Mouse (Mus musculus) gastrocnemius, postnatal 4 days (tissue): ENCODE results near the gene Ddx41. TPM values are rescaled to one million over a fixed set of nuclear protein-coding genes. Genes with fewer than 3 reads are reported as not detected.

Experiments used
- DNase-seq, 2 experiments: peaks; one replicate each; pipeline ENCODE4 v3.0.0; 2021 to 2022; ENCODE audit warnings: low spot score in 2 of 2, mixed read lengths in 2 of 2
- total RNA-seq, 2 experiments: library from RNA; stranded (reverse); gene quantifications; 2 replicates each; pipeline ENCODE4 v1.2.3; 2021

The Ddx41 gene
- total RNA-seq, 2 experiments from 2014 or later: 19.9 to 20.9 TPM

DNA sequence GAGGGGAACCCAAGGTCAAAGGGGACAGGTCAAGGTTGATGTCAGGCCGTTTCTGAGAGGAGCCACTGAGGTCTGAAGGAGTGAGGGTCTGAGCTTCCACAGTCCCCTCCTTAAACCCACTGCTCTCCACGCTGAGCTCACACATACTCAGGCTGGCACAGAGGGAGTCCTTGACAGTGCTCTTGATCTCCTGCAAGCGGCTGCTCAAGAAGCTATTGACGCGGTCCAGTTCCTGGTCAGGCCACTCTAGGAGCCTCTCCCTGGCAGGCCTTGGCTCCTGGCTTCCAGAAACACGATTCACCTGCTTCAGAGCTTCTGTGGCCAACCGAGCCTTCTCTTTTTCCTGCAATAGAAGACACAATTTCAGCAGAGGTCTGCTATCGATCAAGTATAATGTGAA lies 7.0 kb upstream of the Ddx41 start:
- DNase-seq: no peak

DNA sequence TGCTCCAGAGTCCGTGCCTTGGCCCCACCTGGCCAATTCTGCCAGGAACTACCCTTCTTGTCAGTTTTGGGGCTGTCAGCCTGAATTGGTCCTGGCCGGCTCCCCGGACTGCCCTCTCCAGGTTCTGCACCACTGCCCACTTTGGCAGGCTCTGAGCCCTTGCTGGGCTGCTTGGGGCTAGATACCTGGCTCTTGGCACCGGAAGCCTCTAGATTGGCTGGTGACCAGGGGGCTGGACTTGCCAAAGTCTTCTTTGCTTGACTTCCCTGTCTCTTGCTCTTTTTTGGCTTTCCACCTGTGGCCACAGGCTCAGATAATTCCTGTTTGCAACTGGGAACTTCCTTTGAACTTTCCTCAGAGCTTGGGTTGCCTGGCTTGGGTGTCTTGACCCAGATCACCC lies 6.4 kb upstream of the Ddx41 start:
- no peak for DNase-seq

DNA sequence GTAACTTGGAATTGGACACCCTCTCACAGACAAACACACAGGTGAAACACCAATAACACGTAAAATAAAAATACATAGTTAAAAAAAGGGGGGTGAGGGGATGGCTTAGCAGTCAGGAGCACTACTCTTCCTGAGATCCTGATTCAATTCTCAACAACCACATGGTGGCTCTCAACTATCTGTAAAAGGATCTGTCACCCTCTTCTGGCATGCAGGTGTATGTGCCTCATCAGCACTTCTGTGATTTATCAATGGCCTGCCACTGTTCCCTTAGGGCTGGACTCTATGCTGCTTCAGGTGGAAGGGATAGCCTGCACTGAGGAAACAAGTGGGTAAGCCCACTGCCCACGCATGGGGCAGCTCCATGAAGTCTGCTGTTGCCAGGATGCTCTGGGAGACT lies 4.5 kb upstream of the Ddx41 start:
- no peak for DNase-seq

DNA sequence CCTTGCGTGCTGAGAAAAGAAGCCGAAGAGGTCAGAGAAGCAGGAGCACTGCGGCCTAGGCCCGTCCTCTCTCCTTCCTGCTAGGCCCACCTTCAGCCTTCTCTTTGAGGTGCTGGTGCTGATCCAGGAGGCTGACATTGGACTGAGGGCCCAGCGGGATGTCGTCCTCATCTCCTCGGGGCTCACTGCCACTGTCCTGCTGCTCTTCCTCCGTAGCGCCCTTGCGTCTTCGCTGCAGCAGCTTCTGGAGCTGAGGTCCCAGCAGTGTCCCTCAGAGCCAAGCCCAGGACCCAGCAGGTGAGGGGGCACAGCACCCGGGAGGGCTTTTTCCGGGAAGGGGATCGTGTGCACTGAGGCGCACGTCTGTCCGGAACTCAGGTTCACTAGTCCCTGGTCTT lies 663 bp downstream of the Ddx41 start:
- no peak for DNase-seq

DNA sequence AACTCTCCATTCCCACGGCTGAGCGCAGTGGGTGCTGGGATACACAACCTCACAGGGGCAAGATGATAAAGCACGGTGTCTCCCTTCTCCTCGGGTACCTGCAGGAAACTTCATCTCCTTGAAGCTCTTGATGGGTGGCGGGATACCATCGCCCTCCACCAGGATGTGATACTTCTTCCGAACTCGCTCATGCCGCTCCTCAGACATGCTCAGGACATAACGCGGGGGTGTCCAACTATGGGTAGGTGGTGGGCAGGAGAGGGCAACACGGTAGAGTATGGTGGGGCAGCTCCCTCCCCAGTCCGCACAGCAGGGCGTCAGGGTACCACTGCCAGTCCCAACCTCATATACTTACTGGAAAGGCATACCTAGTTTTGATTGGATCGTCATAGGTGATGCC lies 1.3 kb downstream of the Ddx41 start:
- DNase-seq: no peak

DNA sequence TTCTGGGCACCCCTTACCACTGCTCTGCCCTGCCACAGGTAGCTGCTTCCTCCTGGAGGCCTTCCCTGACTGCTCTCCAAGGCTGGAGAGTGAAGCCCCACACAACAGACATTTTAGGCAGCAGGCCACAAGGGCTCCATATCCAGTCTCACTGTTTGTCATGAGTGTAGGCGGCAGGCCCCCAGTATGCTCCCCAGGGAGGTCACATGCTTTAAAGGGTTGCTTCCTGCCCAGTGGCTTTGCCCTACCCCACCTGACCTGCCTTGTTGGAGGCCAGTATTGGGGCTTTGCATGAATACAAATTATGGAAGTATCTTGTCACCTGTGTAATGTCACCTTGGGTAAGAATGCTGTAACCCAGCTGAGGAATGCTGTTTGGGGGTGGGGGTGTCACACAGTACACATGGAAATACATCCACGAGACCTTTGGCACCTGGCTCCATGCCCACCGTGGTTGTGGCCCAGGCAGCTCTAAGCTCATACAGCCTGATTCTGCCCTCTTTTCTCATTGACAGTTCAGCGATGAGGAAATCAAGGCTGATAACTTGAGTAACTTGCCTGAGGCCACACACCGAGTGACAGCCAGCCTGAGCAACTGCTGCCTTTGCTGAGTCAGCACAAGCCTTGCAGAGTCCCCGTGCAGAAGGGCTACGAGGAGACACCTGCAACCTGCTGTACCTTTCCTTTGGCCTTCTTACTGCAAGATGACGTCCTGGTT lies 7.1 kb downstream of the Ddx41 start, which contains the start of gene Dok3:
Gene Dok3 (minus strand): TSS at position 99 of the 718 bp plus-strand sequence.
- DNase-seq: no peak

DNA sequence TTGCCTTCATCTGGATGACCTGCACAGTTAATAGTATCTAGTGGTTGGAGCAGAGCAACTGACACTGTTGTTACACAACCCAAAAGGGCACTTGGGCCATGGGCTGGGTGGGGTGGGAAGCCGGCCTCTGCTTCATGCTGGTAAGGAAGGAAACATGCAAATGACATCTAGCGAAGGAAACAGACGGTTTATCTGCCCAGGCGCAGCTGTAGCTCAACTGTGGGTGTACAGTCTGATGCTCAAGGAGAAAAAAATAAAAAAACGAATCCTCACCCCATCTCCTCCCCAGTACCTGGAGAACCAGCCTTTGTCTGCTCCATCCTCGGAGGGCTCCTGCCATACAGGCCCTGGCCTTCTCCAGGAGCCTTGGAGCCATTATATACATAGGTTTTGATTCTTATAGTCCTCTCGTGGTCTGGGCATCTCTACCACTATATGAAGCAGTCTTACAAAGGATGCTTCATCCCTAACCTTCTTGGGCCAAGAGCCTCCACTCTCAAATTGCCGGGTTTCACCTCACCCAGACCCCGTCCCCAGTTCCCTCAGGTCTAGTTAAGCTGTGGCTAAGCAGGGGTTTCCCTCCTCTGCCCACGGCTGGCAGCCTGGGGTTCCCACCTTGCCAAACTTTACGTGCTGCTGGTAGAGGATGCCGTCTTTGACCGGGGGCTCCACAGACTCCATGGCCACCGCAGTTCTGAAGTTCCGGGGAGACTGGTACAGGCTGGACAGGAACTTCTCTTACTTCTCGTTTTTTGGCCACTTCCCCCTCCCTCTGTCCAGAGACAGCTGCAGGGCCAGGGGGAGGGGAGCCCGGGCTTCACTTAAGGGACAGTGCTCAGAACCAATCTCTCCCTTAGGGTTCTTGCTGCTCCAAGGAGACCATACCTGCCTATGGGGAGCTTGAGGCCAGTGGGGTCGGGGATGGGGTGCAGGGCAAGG lies 8.4 kb downstream of the Ddx41 start:
- DNase-seq: no peak

DNA sequence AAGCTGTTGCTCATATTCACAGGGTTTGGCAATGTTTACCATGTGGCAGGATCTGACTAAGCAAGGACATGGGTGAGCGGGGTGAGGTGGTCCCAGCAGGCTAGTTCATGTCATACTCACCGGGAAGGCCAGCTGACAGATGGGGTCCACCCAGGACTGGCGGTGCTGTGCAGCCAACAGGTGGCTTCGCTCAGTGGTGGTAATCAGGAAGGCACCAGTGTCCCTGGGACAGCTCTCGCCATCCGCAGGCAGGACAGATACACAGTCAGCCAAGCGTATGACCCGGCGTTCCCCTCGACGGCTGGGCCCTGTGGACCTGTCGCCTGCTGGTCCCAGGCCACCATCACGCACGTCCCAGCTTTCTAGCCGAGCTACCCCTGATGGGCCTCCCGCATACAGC lies 9.2 kb downstream of the Ddx41 start:
- no peak for DNase-seq

DNA sequence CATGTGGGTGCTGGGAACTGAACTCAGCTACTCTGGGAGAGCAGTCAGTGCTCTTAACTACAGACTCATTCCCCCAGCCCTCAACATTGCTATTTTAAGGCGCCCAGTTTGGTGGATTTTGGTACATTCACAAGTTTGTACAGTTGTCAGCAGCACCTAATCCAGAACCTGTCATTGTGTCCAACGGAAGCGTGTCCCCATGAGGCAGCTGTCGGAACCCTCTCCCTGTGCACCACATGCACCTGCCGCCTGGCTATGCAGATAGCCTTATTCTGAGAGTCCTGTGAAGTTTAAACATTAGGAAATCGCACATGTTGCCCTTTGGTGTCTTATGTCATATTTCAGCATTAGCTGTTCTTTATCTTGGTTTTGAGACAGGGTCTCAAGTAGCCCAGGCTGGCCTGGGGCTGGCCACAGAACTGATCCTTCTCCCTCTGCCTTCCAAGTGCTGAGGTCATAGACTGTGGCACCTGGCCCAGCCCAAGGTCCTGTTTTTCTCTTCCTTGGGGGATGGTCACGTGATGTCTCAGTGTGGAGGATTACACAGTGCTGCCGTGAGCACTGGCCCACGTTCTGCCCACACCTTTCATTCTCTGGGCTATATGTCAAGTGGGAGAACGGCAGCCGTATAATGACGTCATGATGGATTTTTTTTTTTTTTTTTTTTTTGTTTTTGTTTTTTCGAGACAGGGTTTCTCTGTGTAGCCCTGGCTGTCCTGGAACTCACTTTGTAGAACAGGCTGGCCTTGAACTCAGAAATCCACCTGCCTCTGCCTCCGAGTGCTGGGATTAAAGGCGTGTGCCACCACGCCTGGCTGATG lies 10.5 kb downstream of the Ddx41 start:
- no peak for DNase-seq

DNA sequence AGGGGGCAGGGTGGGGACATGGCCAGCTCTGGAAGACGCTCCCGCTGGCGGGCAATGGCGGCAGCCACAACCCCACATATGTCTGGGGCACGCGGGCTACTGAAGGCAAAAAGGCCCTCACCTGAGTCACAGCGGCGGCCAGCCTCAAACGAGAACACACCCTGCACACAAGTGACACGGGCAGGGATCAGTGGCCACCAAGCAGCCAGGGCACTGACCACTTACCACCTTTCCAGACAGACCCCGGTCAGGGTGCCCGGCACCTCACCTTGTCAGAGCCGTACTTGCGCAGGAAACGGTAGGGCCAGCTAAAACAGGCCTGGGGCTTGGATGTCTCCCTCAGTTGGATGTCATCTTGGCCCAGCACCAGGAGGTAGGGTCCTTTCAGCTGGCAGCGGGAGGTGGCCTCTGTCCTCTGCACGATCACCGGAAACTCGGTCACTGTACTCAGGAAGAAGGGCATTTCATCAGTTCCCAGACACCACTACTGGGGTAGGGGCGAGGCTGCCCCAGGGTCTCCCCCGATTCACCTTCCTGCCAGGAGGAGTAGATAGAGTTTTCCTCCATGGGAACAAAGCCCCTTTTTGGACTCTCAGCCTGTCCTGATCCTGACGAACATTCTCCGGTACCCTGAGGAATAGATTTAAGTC lies 12.4 kb downstream of the Ddx41 start:
- DNase-seq: no peak

DNA sequence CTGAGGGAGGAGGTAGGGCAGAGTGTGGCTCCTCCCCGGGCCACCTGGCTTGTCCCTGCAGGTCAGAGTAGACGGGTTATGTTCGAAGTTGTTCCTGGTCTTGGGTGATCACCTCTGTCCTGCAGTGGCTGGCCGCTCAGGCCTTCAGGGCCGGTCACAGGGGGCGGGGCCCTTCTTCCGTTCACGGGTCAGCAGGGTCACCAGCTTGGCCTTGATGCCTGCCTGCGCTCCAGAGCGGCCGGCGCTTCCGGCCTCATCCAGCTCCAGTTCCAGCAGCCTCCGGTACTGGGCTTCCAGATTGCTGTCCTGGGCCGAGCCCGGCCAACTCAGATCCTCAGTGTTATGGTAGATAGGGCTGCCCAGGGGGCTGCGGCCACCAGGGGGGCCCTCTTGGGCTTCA lies 13.2 kb downstream of the Ddx41 start:
- peak in 1 of 2 experiments; percentile 24 for DNase-seq

DNA sequence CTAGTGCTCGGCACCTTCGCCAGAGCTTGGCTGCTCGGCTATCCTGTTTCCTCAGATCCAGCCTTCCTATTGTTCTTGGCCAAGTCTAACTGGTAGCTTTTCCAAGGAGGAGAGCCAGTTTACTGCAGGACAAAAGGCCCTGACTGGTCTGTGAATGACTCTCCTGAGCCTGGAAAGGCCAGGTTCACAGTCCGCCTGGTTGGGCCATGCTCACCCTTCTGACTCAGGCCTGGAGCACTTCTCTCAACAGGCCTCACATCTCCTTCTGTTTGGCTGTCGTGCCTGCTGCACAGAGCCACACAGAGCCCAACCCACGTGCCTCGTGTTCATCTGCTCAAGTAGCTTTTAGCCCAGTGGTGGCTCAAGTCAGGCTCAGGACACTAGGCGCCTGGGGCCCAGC lies 13.7 kb downstream of the Ddx41 start:
- peak in 1 of 2 experiments; percentile 43 for DNase-seq

DNA sequence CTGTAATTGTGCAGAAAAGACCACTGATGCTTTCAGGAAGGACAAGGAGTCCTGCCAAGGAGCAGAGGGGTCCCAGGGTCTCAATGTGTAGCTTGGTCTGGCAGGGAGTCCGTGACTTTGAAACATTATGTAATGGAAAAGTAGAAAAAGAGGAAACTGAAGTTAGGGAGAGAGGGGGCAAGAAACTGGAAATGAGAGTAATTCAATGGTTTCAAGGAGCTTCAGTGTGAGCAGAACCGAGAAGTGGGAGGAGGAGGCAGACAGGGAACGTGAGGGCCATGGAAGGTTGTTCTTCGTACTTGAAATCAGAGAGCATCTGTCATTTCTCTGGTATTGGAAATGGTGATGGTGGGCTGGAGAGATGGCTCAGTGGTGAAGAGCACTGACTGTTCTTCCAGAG lies 16.9 kb downstream of the Ddx41 start:
- DNase-seq: no peak

DNA sequence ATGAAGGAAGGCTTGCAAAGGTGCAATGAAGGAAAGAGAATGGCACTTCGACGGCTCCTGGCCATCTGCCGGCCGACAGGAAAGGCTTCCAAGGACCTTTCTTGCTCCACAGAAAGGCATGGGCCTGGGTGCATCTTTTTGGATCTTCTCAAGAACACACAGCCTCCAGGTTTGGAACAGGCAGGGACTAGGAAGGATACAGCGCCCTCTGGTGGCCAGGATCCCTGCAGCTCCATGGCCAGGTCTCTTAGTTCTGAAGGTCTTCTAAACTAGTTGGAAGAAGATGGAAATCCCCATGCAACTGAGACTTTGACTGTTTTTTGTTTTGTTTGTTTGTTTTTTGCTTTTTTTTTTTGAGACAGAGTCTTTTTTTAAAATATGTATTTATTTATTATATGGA lies 19.5 kb downstream of the Ddx41 start:
- peak; percentile 75 to 89 for DNase-seq

DNA sequence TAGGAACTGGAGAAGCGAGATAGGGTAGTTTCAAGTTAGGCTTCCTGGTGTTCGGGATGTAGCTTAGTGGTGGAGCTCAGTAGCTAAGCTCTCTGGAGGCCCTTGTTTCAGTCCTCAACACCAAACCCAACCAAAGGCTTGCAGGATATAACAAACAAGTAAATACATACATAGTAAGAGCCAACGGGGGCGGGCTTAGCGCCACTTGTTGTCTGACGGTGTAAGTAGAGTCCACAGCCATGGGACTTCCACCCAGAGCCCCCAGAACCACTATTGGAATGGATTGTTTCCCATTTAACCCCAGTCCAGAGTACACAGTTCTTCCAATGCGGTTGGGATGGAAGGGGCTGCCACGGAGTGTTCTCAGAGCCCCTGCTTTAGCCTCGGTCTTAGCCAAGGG lies 22.6 kb downstream of the Ddx41 start:
- no peak for DNase-seq

DNA sequence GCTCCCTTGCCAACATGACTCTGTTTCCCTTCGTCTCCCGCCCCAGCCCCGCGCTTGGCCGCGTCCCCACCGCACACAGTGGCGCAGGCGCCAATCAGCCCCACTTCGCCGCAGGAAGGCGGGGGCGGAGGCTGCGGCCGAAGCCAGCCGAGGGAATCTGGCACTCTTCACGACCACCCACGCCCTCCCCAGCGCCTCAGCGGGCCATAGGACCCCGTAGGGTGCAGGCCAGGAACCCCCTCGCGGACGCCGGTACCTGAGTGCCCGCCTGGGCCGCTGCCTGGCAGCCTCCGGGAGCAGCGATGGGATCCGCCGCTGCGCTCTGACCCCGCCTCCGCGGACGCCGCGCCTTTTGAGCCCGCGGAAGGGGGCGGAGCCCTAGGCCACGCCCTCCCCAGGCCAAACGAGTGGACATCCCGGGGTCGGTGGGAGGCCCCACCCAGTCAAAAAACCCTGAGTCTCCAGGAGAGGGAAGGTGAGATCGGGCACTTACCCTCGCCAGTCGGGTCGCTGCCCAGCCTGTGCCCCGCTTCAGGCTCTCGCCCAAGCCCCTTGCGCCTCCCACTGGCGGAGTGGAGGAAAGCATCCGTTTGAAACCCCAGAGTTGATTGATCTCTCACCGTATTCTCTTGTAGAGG lies 23.2 kb downstream of the Ddx41 start, which contains the start of gene Pdlim7:
Gene Pdlim7 (minus strand): TSS at position 566 of the 638 bp plus-strand sequence.
- DNase-seq: peak; percentile 86 to 94

DNA sequence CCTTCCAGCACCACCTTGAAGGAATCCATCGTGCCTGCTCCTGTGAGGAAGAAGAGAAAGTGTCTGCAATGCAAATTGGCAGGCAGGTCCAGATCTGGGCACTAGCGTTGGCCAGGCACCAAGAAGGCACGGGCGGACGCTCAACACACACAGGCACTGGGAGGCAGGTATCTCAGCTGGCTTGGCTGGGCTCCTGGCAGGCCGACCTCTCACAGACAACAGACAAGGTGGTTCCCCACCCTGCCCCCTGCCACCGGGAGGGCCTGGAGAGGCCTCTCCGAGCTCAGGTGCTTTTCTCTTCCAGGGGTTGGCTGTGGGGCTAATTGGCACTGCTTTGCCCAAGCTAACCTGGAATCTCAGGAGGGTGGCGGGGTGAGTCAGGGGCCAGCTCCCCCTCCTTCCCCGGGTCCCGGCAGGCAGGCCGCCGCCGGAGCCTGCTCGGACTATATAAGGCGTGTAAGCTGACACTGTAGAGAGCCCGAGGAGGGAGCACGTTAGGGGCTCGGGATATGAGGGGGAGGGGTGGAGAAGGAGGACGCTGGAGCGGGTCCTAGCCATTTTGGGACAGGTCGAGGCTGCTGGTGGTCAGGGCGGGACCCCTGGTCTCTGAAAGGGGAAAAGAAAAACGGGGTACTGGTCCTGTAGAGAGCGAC lies 24.0 kb downstream of the Ddx41 start:
- DNase-seq: peak; percentile 47 to 67

DNA sequence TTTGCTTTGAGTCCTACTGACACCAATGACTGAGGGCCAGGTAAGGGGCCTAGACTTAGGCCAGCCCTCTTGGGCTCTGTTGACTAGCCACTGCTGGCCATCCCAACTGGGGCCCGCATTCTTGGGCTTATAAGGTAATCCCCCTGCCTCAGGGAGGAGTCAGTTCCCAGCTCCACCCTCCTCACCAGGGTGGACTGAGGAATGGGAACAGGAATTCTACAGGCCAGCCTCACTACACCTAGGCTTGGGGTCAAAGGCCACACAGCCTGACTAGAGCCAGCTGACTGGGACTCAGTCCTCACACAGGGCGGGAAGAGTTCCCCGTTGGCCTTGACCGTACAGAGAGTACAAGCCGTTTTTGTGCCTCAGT lies 25.0 kb downstream of the Ddx41 start:
- DNase-seq: no peak

DNA sequence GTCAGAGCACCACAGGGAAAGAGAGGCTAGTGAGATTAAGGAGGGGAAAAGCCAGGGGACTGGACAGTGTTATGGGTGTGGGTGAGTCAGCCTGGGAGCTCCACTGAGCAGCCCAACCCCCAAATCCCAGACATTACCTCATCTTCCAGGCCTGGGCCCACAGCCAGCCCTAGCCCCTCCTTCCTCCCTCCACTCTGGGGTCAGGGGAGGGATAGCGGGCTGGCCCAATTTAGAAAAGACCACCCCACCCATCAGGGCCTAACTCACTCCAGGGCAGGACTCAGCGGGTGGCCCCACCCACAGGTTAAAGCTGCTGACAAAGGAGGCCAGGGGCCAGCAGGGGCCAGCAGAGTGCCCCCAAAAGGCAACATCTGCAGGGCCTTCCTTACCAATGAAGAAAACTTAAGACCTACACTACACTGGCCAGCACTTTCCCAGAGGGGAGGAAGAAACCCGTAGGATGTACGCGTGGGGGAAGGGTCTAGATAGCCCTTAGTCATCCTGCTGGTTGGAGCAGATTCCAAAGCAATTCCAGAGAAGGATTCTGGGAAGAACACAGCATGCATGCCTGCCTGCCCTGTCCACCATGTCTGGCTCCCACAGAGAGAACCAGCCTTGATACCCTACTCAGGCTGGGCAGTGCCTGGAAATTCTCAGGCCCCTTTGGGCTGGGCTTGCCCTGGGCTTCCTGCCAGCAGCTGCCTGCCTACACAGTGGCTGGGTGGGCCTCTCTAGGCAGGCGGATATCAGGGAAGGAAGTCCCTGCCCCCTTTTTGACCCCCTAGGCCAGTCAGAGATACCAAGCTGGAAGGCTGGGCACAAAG lies 25.6 kb downstream of the Ddx41 start:
- DNase-seq: peak; percentile 82 to 87
